Mouse (Mus musculus) ES-E14 (cell line): Measurements from ENCODE around the gene Inka1.

ENCODE experiments used
- MAFK ChIP-seq: IDR thresholded peaks from 2 replicates; pipeline ENCODE4 v1.6.1; 2014; ENCODE audit warnings: mild to moderate bottlenecking, low read depth, low read length, inconsistent platforms; ENCODE audit not compliant: insufficient read depth
- ZNF384 ChIP-seq: IDR thresholded peaks from 2 replicates; pipeline ENCODE4 v1.6.1; 2012; ENCODE audit warnings: low read depth, low read length, inconsistent platforms

- TF ChIP-seq ZNF384 (no peak), MAFK (no peak)
Measured at GRCm38 (mm10) chr9:107996049-107996448, 10.4 kb upstream of the Inka1 start, which contains the start of gene Gm20662.
